Mouse (Mus musculus) intestine, embryonic 16.5 days (tissue): ENCODE results near the gene Wbp1l. TPM values are rescaled to one million over a fixed set of nuclear protein-coding genes. Genes with fewer than 3 reads are reported as not detected.

Experiments
- ATAC-seq: fragments of 200-750 bp; cut with Nextera tagmentation; 2 replicates; pipeline ENCODE4 v1.8.0; 2017; ENCODE audit warnings: moderate TSS enrichment, moderate library complexity
- H3K27ac ChIP-seq: fragments of 300-500 bp; sonication (generic); 2 replicates; pipeline ENCODE4 v1.5.1; 2014; ENCODE audit warnings: mild to moderate bottlenecking, low read length
- H3K27me3 ChIP-seq: fragments of 300-500 bp; sonication (generic); replicated peaks from 2 replicates; pipeline ENCODE4 v1.6.1; 2014; ENCODE audit warnings: low read length, control low read depth, mixed read lengths; ENCODE audit not compliant: control insufficient read depth, insufficient read depth
- H3K36me3 ChIP-seq: fragments of 300-500 bp; sonication (generic); 2 replicates; pipeline ENCODE4 v1.6.1; 2014; ENCODE audit warnings: low read length, control low read depth; ENCODE audit not compliant: control insufficient read depth, insufficient read depth
- H3K4me1 ChIP-seq: fragments of 300-500 bp; sonication (generic); 2 replicates; pipeline ENCODE4 v1.6.1; 2014; ENCODE audit warnings: low read length, control low read depth, mixed read lengths; ENCODE audit not compliant: control insufficient read depth, insufficient read depth
- H3K4me2 ChIP-seq: fragments of 300-500 bp; sonication (generic); 2 replicates; pipeline ENCODE4 v1.6.1; 2014; ENCODE audit warnings: low read depth, low read length, control low read depth
- H3K4me3 ChIP-seq: fragments of 300-500 bp; sonication (generic); 2 replicates; pipeline ENCODE4 v1.5.1; 2014; ENCODE audit warnings: mild to moderate bottlenecking, low read length
- H3K9ac ChIP-seq: fragments of 300-500 bp; sonication (generic); 2 replicates; pipeline ENCODE4 v1.6.1; 2014; ENCODE audit warnings: low read depth, low read length
- H3K9me3 ChIP-seq: fragments of 300-500 bp; sonication (generic); 2 replicates; pipeline ENCODE4 v1.6.1; 2016; ENCODE audit warnings: low read length, control low read depth; ENCODE audit not compliant: control insufficient read depth
- WGBS: fragments of 180-500 bp; shearing (Covaris S2); extraction: QIAGEN DNeasy Blood & Tissue Kit; methylation state at CpG from one replicate; pipeline ENCODE4 v1.1.7; 2014; 5-methylcytosine and 5-hydroxymethylcytosine counted together
- polyA plus RNA-seq: library from polyadenylated mRNA; unstranded; fragments of >200 nt; fragmentation: Nextera tagmentation; extraction: Ambion mirVana; gene quantifications from 2 replicates; pipeline ENCODE4 v1.2.1, GENCODE M21; 2015

Wbp1l gene
- polyA plus RNA-seq, 1 experiment from 2014 or later: 39.3 TPM

GRCm38 (mm10) chr19:46696943-46697342 is 98.1 kb downstream of the Wbp1l start:
- no peaks in the 10 kb centered on the region for H3K9me3 ChIP-seq
- no peaks in the 10 kb centered on the region for H3K4me1 ChIP-seq
- H3K4me3 ChIP-seq: no peak overlapping the region
- no peak overlapping the region for H3K27ac ChIP-seq
- no peaks in the 10 kb centered on the region for H3K27me3 ChIP-seq
- H3K36me3 ChIP-seq: no peaks in the 10 kb centered on the region
- H3K9ac ChIP-seq: no peak overlapping the region
- WGBS: 91% methylated on average over 7 of the region's 7 CpGs
- no peak for ATAC-seq
- H3K4me2 ChIP-seq: no peak overlapping the region

GRCm38 (mm10) chr19:46697840-46698517 is 99.1 kb downstream of the Wbp1l start:
- Histone ChIP-seq H3K27ac (no peak overlapping the region), H3K9ac (no peak overlapping the region), H3K4me1 (no peaks in the 10 kb centered on the region), H3K9me3 (no peaks in the 10 kb centered on the region), H3K36me3 (no peaks in the 10 kb centered on the region), H3K4me2 (no peak overlapping the region), H3K27me3 (no peaks in the 10 kb centered on the region), H3K4me3 (no peak overlapping the region)
- 53% methylated on average over 19 of the region's 19 CpGs for WGBS
- no peak for ATAC-seq

- Histone ChIP-seq H3K27me3 (no peaks in the 10 kb centered on the region), H3K4me2 (no peak overlapping the region), H3K9ac (no peak overlapping the region), H3K4me3 (no peak overlapping the region), H3K9me3 (no peaks in the 10 kb centered on the region), H3K27ac (no peak overlapping the region), H3K36me3 (no peaks in the 10 kb centered on the region), H3K4me1 (no peaks in the 10 kb centered on the region)
- no peak for ATAC-seq
- 68% methylated on average over 10 of the region's 10 CpGs for WGBS
Observed at GRCm38 (mm10) chr19:46699011-46699481, 100.2 kb downstream of the Wbp1l start.

- H3K4me1 ChIP-seq: no peaks in the 10 kb centered on the region
- H3K4me2 ChIP-seq: no peak overlapping the region
- WGBS: 74% methylated on average over 9 of the region's 9 CpGs
- ATAC-seq: no peak
- H3K9me3 ChIP-seq: no peaks in the 10 kb centered on the region
- H3K9ac ChIP-seq: no peak overlapping the region
- no peaks in the 10 kb centered on the region for H3K27me3 ChIP-seq
- H3K4me3 ChIP-seq: no peak overlapping the region
- no peak overlapping the region for H3K27ac ChIP-seq
- no peaks in the 10 kb centered on the region for H3K36me3 ChIP-seq
Observed at GRCm38 (mm10) chr19:46701156-46701555, 102.3 kb downstream of the Wbp1l start.

GRCm38 (mm10) chr19:46705779-46706495 is 107.1 kb downstream of the Wbp1l start:
- Histone ChIP-seq H3K9ac (no peak overlapping the region), H3K36me3 (no peaks in the 10 kb centered on the region), H3K9me3 (no peaks in the 10 kb centered on the region), H3K4me2 (no peak overlapping the region), H3K27me3 (no peaks in the 10 kb centered on the region), H3K27ac (no peak overlapping the region), H3K4me3 (no peak overlapping the region), H3K4me1 (peaks cover 6% of the 10 kb centered on the region)
- WGBS: 67% methylated on average over 7 of the region's 7 CpGs
- ATAC-seq: no peak

- ATAC-seq: peak; percentile 74
- Histone ChIP-seq H3K4me1 (peaks cover 6% of the 10 kb centered on the region), H3K4me2 (peak overlapping the region; percentile 69), H3K4me3 (peak overlapping the region; percentile 60), H3K9ac (peak overlapping the region; percentile 73), H3K27me3 (no peaks in the 10 kb centered on the region), H3K27ac (peak overlapping the region; percentile 75), H3K36me3 (no peaks in the 10 kb centered on the region), H3K9me3 (no peaks in the 10 kb centered on the region)
- 62% methylated on average over 9 of the region's 9 CpGs for WGBS
Observed at GRCm38 (mm10) chr19:46706540-46707295, 107.8 kb downstream of the Wbp1l start.

Other genes starting within 250 kb of the Wbp1l start
- gene 2310034G01Rik, start 248.8 kb upstream of the Wbp1l start, polyA plus RNA-seq: 1.3 and 1.5 TPM in 2 replicates
- gene Actr1a, start 203.3 kb upstream of the Wbp1l start, polyA plus RNA-seq: 116 and 119 TPM in 2 replicates
- 20.5 and 20.7 TPM in 2 replicates for gene Sufu, start 202.2 kb upstream of the Wbp1l start, polyA plus RNA-seq
- 10.1 and 13.7 TPM in 2 replicates for gene Trim8, start 97.4 kb upstream of the Wbp1l start, polyA plus RNA-seq
- 53.9 and 64.5 TPM in 2 replicates for gene Arl3, start 25.9 kb upstream of the Wbp1l start, polyA plus RNA-seq
- gene Sfxn2, start 25.7 kb upstream of the Wbp1l start, polyA plus RNA-seq: 16.7 and 18.1 TPM in 2 replicates
- gene Cyp17a1, start 74.1 kb downstream of the Wbp1l start, polyA plus RNA-seq: 0.16 TPM in 1 of 2 replicates, not detected in the other
- 13.9 and 14.0 TPM in 2 replicates for gene Borcs7, start 90.8 kb downstream of the Wbp1l start, polyA plus RNA-seq
- gene As3mt, start 108.4 kb downstream of the Wbp1l start, polyA plus RNA-seq: 69.1 and 69.3 TPM in 2 replicates
- 1.9 and 2.1 TPM in 2 replicates for gene Cnnm2, start 162.5 kb downstream of the Wbp1l start, polyA plus RNA-seq